Mouse (Mus musculus): ENCODE results near the gene Ermp1. TPM values are rescaled to one million over a fixed set of nuclear protein-coding genes. Genes with fewer than 3 reads are reported as not detected.

Gene Ermp1
- polyA plus RNA-seq, 1 experiment from 2014 or later: 7.5 TPM

DNA sequence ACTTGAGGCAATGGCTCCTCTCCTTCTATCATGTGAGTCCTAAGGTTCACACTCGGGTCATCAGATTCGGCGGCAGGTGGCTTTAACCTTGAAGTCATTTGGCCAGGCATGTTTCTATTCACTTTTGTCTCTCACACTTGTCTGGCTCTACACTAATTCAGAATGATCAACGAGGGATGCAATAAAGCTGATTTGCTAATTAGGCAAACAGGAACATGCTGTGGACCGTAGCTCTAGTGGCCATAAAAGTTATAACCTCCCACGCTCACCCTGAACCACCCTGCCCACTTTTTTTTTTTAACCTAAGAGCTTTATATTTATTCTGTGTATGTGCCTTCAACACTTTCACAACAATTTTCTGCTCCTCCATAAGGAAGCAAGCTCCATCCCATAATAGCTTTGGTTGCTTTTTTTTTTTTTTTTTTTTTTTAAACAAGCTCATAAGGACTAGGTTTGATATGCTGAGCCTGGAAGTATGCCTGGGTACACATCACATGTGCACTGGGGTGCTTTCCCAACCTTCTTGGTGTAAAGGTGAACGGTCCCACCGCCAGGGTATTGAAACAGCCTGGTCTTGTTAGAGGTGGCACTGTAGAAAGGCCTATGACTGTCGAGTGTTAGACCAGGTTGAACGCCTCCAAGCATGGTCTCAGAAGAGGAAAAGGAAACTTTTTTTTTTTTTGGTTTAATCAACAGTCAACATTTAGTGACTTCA, 28.4 kb upstream of the Ermp1 start:
- Histone ChIP-seq H3K4me2 (ENCODE audit: low read depth, low read length) (no peak overlapping the region), H3K9ac (ENCODE audit: low read depth, low read length) (no peak overlapping the region), H3K27me3 (replicated peaks; ENCODE audit: control insufficient read depth, insufficient read depth, low read length) (no peaks in the 10 kb centered on the region), H3K27ac (ENCODE audit: low read length) (no peak overlapping the region), H3K9me3 (ENCODE audit: control insufficient read depth, low read length) (no peaks in the 10 kb centered on the region), H3K4me3 (ENCODE audit: low read length) (no peak overlapping the region), H3K4me1 (ENCODE audit: control insufficient read depth, insufficient read depth, low read length) (no peaks in the 10 kb centered on the region; the same call in 1 of the 2 replicates), H3K36me3 (ENCODE audit: control insufficient read depth, insufficient read depth, low read length) (no peaks in the 10 kb centered on the region)
- peak; percentile 27; the same call in 1 of the 2 replicates for ATAC-seq
- WGBS: 73% methylated on average over 10 of the region's 10 CpGs

DNA sequence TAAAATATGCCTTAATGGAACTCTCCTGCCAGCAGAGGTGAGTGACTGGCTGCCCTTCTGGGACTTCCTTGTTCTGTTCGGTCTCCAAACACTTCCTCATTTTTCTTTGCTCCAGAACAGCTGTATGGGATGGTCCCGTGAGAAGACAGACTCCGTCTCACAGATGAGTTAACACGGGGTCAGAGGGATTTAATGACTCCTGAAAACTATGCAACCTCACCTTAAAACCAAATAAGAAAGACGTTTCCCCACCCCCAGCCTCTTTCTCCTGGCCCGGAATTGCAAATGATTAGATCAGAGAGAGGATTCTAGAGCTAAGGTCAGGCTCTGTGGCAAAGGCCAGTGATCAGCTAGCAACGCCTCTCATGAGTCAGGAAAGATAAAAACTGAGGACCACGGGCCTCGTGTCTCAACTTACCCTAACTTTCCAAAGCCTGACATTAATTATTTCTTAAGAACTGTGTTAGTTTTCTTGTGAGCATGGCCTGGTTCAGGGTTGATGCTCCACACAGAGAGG, 27.4 kb upstream of the Ermp1 start:
- Histone ChIP-seq H3K4me3 (ENCODE audit: low read length) (no peak overlapping the region), H3K4me1 (ENCODE audit: control insufficient read depth, insufficient read depth, low read length) (no peaks in the 10 kb centered on the region; the same call in 1 of the 2 replicates), H3K9me3 (ENCODE audit: control insufficient read depth, low read length) (no peaks in the 10 kb centered on the region), H3K36me3 (ENCODE audit: control insufficient read depth, insufficient read depth, low read length) (no peaks in the 10 kb centered on the region), H3K27ac (ENCODE audit: low read length) (peak overlapping the region; percentile 9; the same call in 1 of the 2 replicates), H3K9ac (ENCODE audit: low read depth, low read length) (no peak overlapping the region), H3K4me2 (ENCODE audit: low read depth, low read length) (peak overlapping the region; percentile 2; the same call in 1 of the 2 replicates), H3K27me3 (replicated peaks; ENCODE audit: control insufficient read depth, insufficient read depth, low read length) (no peaks in the 10 kb centered on the region)
- peak; percentile 84 for ATAC-seq
- 42% methylated on average over 9 of the region's 9 CpGs for WGBS

DNA sequence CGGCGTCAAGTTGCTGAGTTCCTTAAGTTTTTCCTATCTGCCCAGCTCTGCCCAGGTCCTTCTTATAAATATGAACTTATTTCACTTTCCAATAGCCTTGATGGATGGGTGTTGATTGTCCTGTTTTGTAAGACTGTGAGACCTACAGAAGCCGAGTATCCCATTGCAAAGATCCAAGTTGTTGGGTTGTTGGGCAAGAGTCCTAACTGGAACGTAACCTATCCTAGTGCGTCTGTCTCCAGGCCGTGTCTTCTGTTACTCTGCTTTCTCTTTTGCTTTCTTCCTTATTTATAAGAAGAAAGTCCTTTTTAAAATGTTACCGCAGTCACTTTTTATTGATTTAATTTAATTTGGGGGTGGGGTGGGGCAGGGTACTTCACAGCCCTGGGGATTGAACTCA, 26.7 kb upstream of the Ermp1 start:
- H3K36me3 ChIP-seq (ENCODE audit: control insufficient read depth, insufficient read depth, low read length): no peaks in the 10 kb centered on the region
- ATAC-seq: no peak
- no peaks in the 10 kb centered on the region for H3K9me3 ChIP-seq (ENCODE audit: control insufficient read depth, low read length)
- no peak overlapping the region for H3K9ac ChIP-seq (ENCODE audit: low read depth, low read length)
- H3K27me3 ChIP-seq (replicated peaks; ENCODE audit: control insufficient read depth, insufficient read depth, low read length): no peaks in the 10 kb centered on the region
- H3K27ac ChIP-seq (ENCODE audit: low read length): peak overlapping the region; percentile 9; the same call in 1 of the 2 replicates
- no peaks in the 10 kb centered on the region; the same call in 1 of the 2 replicates for H3K4me1 ChIP-seq (ENCODE audit: control insufficient read depth, insufficient read depth, low read length)
- 91% methylated on average over 7 of the region's 7 CpGs for WGBS
- H3K4me2 ChIP-seq (ENCODE audit: low read depth, low read length): no peak overlapping the region
- H3K4me3 ChIP-seq (ENCODE audit: low read length): no peak overlapping the region

DNA sequence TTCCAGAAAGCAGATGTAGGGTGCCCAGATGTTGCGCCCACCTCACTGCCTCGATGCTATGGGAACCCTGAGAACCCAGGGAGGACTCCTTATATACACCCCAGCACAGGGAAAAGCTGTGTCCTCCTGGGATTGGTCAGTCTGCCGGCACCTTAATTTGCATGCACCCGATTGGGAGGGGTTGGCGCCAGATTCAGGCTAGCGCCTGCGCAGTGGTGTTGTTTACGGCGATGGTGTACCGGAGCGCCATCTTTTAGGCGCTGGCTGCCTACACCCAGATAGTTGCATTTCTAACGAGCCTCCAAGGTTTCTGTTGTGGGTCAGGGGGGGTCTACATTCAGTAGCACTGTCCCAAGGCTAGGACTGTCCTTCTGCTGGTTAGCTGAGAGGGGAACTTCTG, 24.4 kb upstream of the Ermp1 start:
- WGBS: 95% methylated on average over 13 of the region's 13 CpGs
- Histone ChIP-seq H3K4me3 (ENCODE audit: low read length) (no peak overlapping the region), H3K9ac (ENCODE audit: low read depth, low read length) (no peak overlapping the region), H3K4me2 (ENCODE audit: low read depth, low read length) (no peak overlapping the region), H3K36me3 (ENCODE audit: control insufficient read depth, insufficient read depth, low read length) (no peaks in the 10 kb centered on the region), H3K27ac (ENCODE audit: low read length) (no peak overlapping the region), H3K9me3 (ENCODE audit: control insufficient read depth, low read length) (no peaks in the 10 kb centered on the region), H3K4me1 (ENCODE audit: control insufficient read depth, insufficient read depth, low read length) (no peaks in the 10 kb centered on the region; the same call in 1 of the 2 replicates), H3K27me3 (replicated peaks; ENCODE audit: control insufficient read depth, insufficient read depth, low read length) (no peaks in the 10 kb centered on the region)
- ATAC-seq: no peak

DNA sequence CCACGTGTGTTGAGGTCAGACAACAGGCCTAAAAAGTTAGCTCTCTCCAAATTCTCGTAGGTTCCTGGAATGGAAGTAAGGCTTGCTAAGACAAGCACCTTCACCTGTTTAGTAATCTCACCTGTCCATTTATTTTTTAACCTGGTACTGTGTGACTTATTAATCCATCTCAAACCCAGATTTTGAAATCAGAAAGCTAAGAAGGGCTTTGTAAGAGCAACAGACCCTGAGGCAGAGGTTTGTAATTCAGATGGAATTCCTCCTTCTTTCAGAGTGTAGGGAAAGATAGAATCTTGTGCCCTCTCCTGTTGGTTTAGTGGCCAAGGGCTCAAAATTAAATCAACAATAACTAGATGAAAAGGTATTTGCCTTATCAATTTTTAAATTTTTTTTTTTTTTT, 22.9 kb upstream of the Ermp1 start:
- H3K9me3 ChIP-seq (ENCODE audit: control insufficient read depth, low read length): no peaks in the 10 kb centered on the region
- no peaks in the 10 kb centered on the region for H3K36me3 ChIP-seq (ENCODE audit: control insufficient read depth, insufficient read depth, low read length)
- no peak for ATAC-seq
- H3K4me2 ChIP-seq (ENCODE audit: low read depth, low read length): no peak overlapping the region
- H3K4me1 ChIP-seq (ENCODE audit: control insufficient read depth, insufficient read depth, low read length): 0 out of 2 replicates have a peak, but pooled peaks cover 2% of the 10 kb centered on the region
- H3K9ac ChIP-seq (ENCODE audit: low read depth, low read length): no peak overlapping the region
- H3K4me3 ChIP-seq (ENCODE audit: low read length): no peak overlapping the region
- no peaks in the 10 kb centered on the region for H3K27me3 ChIP-seq (replicated peaks; ENCODE audit: control insufficient read depth, insufficient read depth, low read length)
- no peak overlapping the region for H3K27ac ChIP-seq (ENCODE audit: low read length)
- WGBS: 76% methylated on average over 2 of the region's 2 CpGs

DNA sequence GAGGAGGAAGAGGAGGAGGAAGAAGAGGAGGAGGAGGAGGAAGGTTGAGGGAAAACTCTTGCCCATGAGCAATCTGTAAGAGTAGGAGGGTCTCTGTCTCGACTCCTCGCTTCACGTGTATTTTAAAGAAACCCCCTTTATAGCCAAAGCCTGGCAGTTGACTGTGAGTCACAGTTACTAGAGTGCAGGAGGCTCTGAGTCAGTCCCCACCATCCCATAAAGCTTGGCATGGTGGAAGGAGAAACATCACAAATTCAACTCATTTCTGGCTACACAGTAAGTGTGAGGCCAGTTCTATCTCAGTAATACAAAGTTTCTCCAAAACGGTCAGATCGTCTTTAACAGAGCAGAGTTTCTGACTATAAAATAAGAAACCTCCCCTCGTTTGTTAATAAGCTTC, 22.0 kb upstream of the Ermp1 start:
- no peak overlapping the region for H3K9ac ChIP-seq (ENCODE audit: low read depth, low read length)
- no peaks in the 10 kb centered on the region for H3K27me3 ChIP-seq (replicated peaks; ENCODE audit: control insufficient read depth, insufficient read depth, low read length)
- 0 out of 2 replicates have a peak, but pooled peaks cover 2% of the 10 kb centered on the region for H3K4me1 ChIP-seq (ENCODE audit: control insufficient read depth, insufficient read depth, low read length)
- WGBS: 83% methylated on average over 6 of the region's 6 CpGs
- no peak overlapping the region for H3K27ac ChIP-seq (ENCODE audit: low read length)
- ATAC-seq: no peak
- no peaks in the 10 kb centered on the region for H3K36me3 ChIP-seq (ENCODE audit: control insufficient read depth, insufficient read depth, low read length)
- H3K9me3 ChIP-seq (ENCODE audit: control insufficient read depth, low read length): no peaks in the 10 kb centered on the region
- H3K4me2 ChIP-seq (ENCODE audit: low read depth, low read length): no peak overlapping the region
- H3K4me3 ChIP-seq (ENCODE audit: low read length): no peak overlapping the region

DNA sequence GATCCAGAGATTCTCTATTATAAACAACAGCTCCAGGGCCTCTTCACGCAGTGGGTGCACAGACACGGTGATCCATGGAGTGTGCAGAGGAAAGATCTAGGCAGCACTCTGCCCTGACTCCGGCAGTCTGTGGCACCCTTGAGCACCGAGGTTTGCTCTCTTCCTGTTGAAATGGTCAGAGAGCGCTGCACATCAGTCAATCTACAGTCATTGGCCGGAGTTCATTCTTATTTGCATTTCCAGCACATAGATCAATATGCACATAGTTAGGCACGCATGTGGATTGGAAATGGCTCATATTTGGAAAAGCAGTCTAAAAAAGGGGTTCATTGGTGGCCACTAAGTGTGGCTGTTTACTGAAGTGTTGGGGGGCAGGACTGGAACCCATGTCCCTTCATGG, 19.9 kb upstream of the Ermp1 start:
- WGBS: 82% methylated on average over 7 of the region's 7 CpGs
- H3K4me3 ChIP-seq (ENCODE audit: low read length): no peak overlapping the region

DNA sequence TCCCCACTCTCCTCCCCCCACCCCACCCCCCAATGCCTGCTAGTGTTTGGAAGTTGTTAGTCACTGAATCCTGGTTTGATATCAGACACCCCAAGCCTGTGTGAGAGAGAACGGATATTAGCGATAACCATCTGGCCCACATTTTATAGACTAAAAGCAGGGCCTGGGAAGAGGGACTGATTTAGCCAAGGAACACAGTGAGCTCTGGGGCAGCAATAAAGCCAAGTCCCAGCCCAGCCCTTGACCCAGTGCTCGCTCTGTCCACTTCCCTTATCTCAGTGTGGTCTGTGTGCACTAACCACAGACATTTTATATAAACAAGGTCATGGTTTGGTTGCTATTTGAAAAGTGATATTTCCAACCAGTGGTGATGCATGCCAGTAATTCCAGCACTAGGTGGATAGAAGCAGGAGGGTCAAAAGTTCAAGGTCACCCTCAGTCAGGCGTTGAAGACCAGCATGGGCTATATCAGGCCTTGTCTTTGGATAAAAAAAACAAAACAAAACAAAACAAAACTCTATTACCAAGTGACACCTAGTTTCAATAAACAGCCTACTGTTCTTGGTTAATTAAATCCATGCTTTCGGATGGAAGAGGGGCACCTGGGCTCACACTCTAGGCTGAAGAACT, 18.9 kb upstream of the Ermp1 start:
- no peaks in the 10 kb centered on the region for H3K36me3 ChIP-seq (ENCODE audit: control insufficient read depth, insufficient read depth, low read length)
- H3K4me3 ChIP-seq (ENCODE audit: low read length): no peak overlapping the region
- no peak overlapping the region for H3K27ac ChIP-seq (ENCODE audit: low read length)
- no peak for ATAC-seq
- no peak overlapping the region for H3K4me2 ChIP-seq (ENCODE audit: low read depth, low read length)
- WGBS: 57% methylated on average over 5 of the region's 5 CpGs
- H3K4me1 ChIP-seq (ENCODE audit: control insufficient read depth, insufficient read depth, low read length): 0 out of 2 replicates have a peak, but pooled peaks cover 2% of the 10 kb centered on the region
- no peaks in the 10 kb centered on the region for H3K9me3 ChIP-seq (ENCODE audit: control insufficient read depth, low read length)
- no peaks in the 10 kb centered on the region for H3K27me3 ChIP-seq (replicated peaks; ENCODE audit: control insufficient read depth, insufficient read depth, low read length)
- H3K9ac ChIP-seq (ENCODE audit: low read depth, low read length): no peak overlapping the region

More for the DNA sequence above, 19.9 kb upstream of the Ermp1 start:
- Histone ChIP-seq H3K9ac (ENCODE audit: low read depth, low read length) (no peak overlapping the region), H3K9me3 (ENCODE audit: control insufficient read depth, low read length) (no peaks in the 10 kb centered on the region), H3K36me3 (ENCODE audit: control insufficient read depth, insufficient read depth, low read length) (no peaks in the 10 kb centered on the region), H3K4me1 (ENCODE audit: control insufficient read depth, insufficient read depth, low read length) (0 out of 2 replicates have a peak, but pooled peaks cover 2% of the 10 kb centered on the region), H3K4me2 (ENCODE audit: low read depth, low read length) (no peak overlapping the region), H3K27me3 (replicated peaks; ENCODE audit: control insufficient read depth, insufficient read depth, low read length) (no peaks in the 10 kb centered on the region), H3K27ac (ENCODE audit: low read length) (no peak overlapping the region)
- no peak for ATAC-seq

DNA sequence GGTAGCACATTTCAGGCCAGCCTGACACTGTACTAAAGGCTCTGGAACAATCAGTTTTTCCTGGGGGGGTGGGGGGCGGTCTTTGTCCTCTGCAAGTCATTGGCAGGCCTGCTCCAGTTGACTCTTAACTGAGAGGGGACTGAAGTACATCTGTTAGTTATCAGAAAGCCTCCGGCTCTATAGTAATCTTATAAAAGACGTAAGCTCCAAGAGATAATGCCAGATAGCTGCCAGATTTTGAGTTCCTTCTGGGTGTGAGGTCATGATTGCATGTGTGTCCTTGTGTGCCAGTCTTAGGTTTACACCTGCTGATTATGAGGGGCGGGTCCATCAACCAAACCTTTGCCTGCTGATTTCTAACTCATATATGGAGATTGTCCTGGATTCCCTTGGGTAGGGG, 17.9 kb upstream of the Ermp1 start:
- 0 out of 2 replicates have a peak, but pooled peaks cover 2% of the 10 kb centered on the region for H3K4me1 ChIP-seq (ENCODE audit: control insufficient read depth, insufficient read depth, low read length)
- no peak for ATAC-seq
- H3K4me2 ChIP-seq (ENCODE audit: low read depth, low read length): no peak overlapping the region
- H3K9ac ChIP-seq (ENCODE audit: low read depth, low read length): no peak overlapping the region
- H3K4me3 ChIP-seq (ENCODE audit: low read length): no peak overlapping the region
- H3K27me3 ChIP-seq (replicated peaks; ENCODE audit: control insufficient read depth, insufficient read depth, low read length): no peaks in the 10 kb centered on the region
- WGBS: 56% methylated on average over 4 of the region's 4 CpGs
- no peak overlapping the region for H3K27ac ChIP-seq (ENCODE audit: low read length)
- no peaks in the 10 kb centered on the region for H3K9me3 ChIP-seq (ENCODE audit: control insufficient read depth, low read length)
- H3K36me3 ChIP-seq (ENCODE audit: control insufficient read depth, insufficient read depth, low read length): no peaks in the 10 kb centered on the region

Data from intestine, embryonic 16.5 days (tissue).